ENCODE assay signal across 10 mouse cellular contexts in genomic region chr5:117134066-117134888, GRCm38 (mm10). TPM values are rescaled to one million over a fixed set of nuclear protein-coding genes. Genes with fewer than 3 reads are reported as not detected.
DNase-seq lines count a peak whose midpoint lies in the region; ATAC-seq and TF ChIP-seq lines count a peak whose summit lies in the region.
"Had no signal": no experiment of that assay in that cellular context is flagged by ENCODE, and none has a peak within 500 bp of the region (broad histone marks: within the 10 kb centered on the region; RNA-seq: fewer than 3 reads in every experiment).

No protein-coding gene starts in this region.

- no peak for ATAC-seq in heart, embryonic 13.5 days (ENCODE audit: extremely low read depth, insufficient number of reproducible peaks, low FRiP score, low TSS enrichment)
- ATAC-seq in frontal cortex, adult (ENCODE audit: low TSS enrichment), result no peak

- no peak for TF ChIP-seq POLR2A in liver, adult 2 months (IDR thresholded peaks at IDR 0.05; ENCODE audit: extremely low read depth, insufficient read depth, low read length)

- intact Hi-C loops in heart, postnatal 36 days (cut with DNase I), result loop anchor here (2.0 kb wide), 1 partner anchor 13 kb away; the partner anchor contains the start of gene Taok3

- peak overlapping the region; percentile 25 for H3K4me3 ChIP-seq in heart, embryonic 13.5 days
- H3K4me3 ChIP-seq in liver, adult 2 months (ENCODE audit: insufficient read depth, low read depth, low read length), result no peak overlapping the region
- H3K4me3 ChIP-seq: myocyte had no signal

- H3K4me1 ChIP-seq in heart, embryonic 13.5 days, result peaks cover 58% of the 10 kb centered on the region
- peaks cover 30% of the 10 kb centered on the region for H3K4me1 ChIP-seq in liver, adult 2 months (ENCODE audit: control insufficient read depth, insufficient read depth, low read length)

- peaks cover 48% of the 10 kb centered on the region for H3K79me2 ChIP-seq in liver, adult 2 months (ENCODE audit: control insufficient read depth, insufficient read depth, low read length)

- no peaks in the 10 kb centered on the region for H3K9me3 ChIP-seq in heart, embryonic 13.5 days

- TF ChIP-seq CTCF in liver, adult 2 months (IDR thresholded peaks at IDR 0.05; ENCODE audit: low read depth, low read length), result no peak

- WGBS in heart, embryonic 13.5 days, result 30% methylated on average over 19 of the region's 19 CpGs
- 37% methylated on average over 19 of the region's 19 CpGs for WGBS in liver, adult 2 months

- H3K9ac ChIP-seq in heart, embryonic 13.5 days, result peak overlapping the region; percentile 29
- no peak overlapping the region for H3K9ac ChIP-seq in liver, adult 2 months (ENCODE audit: low read depth, low read length)

- H3K27ac ChIP-seq in heart, embryonic 13.5 days (replicated peaks), result peak overlapping the region; percentile 80
- peak overlapping the region; percentile 29 for H3K27ac ChIP-seq in liver, adult 2 months (replicated peaks; ENCODE audit: insufficient read depth, low read depth, low read length)

- no peak for DNase-seq in heart, postnatal 36 days
- DNase-seq in adrenal gland, postnatal 14 days, result peak; percentile 40
- no peak for DNase-seq in liver, adult 2 months (ENCODE audit: extremely low read depth, low read depth, low spot score)
- DNase-seq in splenic B cell, adult 2 months (ENCODE audit: low read depth, low spot score), result peak; percentile 51
- no peak for DNase-seq in MN1 (ENCODE audit: low spot score)
- DNase-seq in right cerebral cortex, adult 18-20 months, result no peak
- DNase-seq: gastrocnemius, postnatal 14 days had no signal

- H3K27me3 ChIP-seq in heart, embryonic 13.5 days (replicated peaks), result no peaks in the 10 kb centered on the region
- no peaks in the 10 kb centered on the region for H3K27me3 ChIP-seq in liver, adult 2 months (ENCODE audit: control insufficient read depth, insufficient read depth, low read length)
- no peaks in the 10 kb centered on the region for H3K27me3 ChIP-seq in splenic B cell, adult 2 months (ENCODE audit: control insufficient read depth, insufficient read depth, low read length, poor library complexity, severe bottlenecking)

- peak overlapping the region; percentile 62 for H3K4me2 ChIP-seq in heart, embryonic 13.5 days

- H3K36me3 ChIP-seq in heart, embryonic 13.5 days, result no peaks in the 10 kb centered on the region
- no peaks in the 10 kb centered on the region for H3K36me3 ChIP-seq in liver, adult 2 months (ENCODE audit: control insufficient read depth, insufficient read depth, low read length)
- H3K36me3 ChIP-seq in splenic B cell, adult 2 months (ENCODE audit: control insufficient read depth, insufficient read depth, low read length, poor library complexity, severe bottlenecking), result no peaks in the 10 kb centered on the region

RNA-seq across cellular contexts. Expression of gene Taok3, which starts 14.3 kb away (rescaled TPM):
- polyA plus RNA-seq in heart, embryonic 13.5 days (2015; fragmentation: Nextera tagmentation; extraction: Ambion mirVana), result 8.5 and 10.8 TPM in 2 replicates
- 1 to 10 TPM; 7.7 to 8.2 TPM for total RNA-seq in heart, postnatal 36 days (2021)
- 29.8 and 35.4 TPM in 2 replicates for total RNA-seq in adrenal gland, postnatal 14 days (2021)
- total RNA-seq in liver, adult 2 months (2014; rRNA removed), result 23.0 and 27.9 TPM in 2 replicates
- 14.7 and 16.2 TPM in 2 replicates for polyA plus RNA-seq in liver, adult 2 months (2012; rRNA removed)

RNA-seq across cellular contexts. Expression of gene Suds3, which starts 18.4 kb away (rescaled TPM):
- 49.1 and 49.3 TPM in 2 replicates for polyA plus RNA-seq in heart, embryonic 13.5 days (2015; fragmentation: Nextera tagmentation; extraction: Ambion mirVana)
- total RNA-seq in heart, postnatal 36 days (2021), result 10 to 100 TPM; 89.7 to 97.2 TPM
- total RNA-seq in adrenal gland, postnatal 14 days (2021), result 88.4 and 109 TPM in 2 replicates
- 59.9 and 61.4 TPM in 2 replicates for total RNA-seq in liver, adult 2 months (2014; rRNA removed)
- 77.1 and 82.8 TPM in 2 replicates for polyA plus RNA-seq in liver, adult 2 months (2012; rRNA removed)

Comparison
In these comparisons a context has a peak if more than half of its experiments do, and no peak if none do; other contexts are left out.
1. DNase-seq: peak in adrenal gland, postnatal 14 days (single experiment) and splenic B cell, adult 2 months (single experiment); none in heart, postnatal 36 days (0 of 2), liver, adult 2 months (single experiment), MN1 (single experiment) and right cerebral cortex, adult 18-20 months (single experiment).